Comparison of ENCODE assay signal across 11 mouse cellular contexts in genomic region chr2:165113733-165114132, GRCm38 (mm10). TPM values are rescaled to one million over a fixed set of nuclear protein-coding genes. Genes with fewer than 3 reads are reported as not detected.
DNase-seq lines count a peak whose midpoint lies in the region; ATAC-seq and TF ChIP-seq lines count a peak whose summit lies in the region.
"Had no signal": no experiment of that assay in that cellular context is flagged by ENCODE, and none has a peak within 500 bp of the region (broad histone marks: within the 10 kb centered on the region; RNA-seq: fewer than 3 reads in every experiment).

No protein-coding gene starts in this region.

- DNase-seq in lung, embryonic 14.5 days = peak; percentile 76
- no peak for DNase-seq in lung, postnatal 36 days
- DNase-seq in embryo, embryonic 10 days (ENCODE audit: low spot score) = peak; percentile 79
- DNase-seq in induced T-regulatory cell, adult 2 months (ENCODE audit: low read depth) = peak; percentile 27
- DNase-seq in retina, postnatal 1 day = peak; percentile 81
- no peak for DNase-seq in frontal cortex, postnatal 36 days (ENCODE audit: low spot score in 2 of 2)
- no peak for DNase-seq in adrenal gland, adult (ENCODE audit: inconsistent age in 2 of 2, low spot score in 1 of 2)
- DNase-seq in adrenal gland, adult 18-20 months (ENCODE audit: low spot score in 2 of 2) = no peak

- no peak overlapping the region for H3K4me2 ChIP-seq in lung, embryonic 14.5 days
- H3K4me2 ChIP-seq: heart, embryonic 12.5 days had no signal

- ATAC-seq in lung, embryonic 14.5 days (ENCODE audit: insufficient read depth) = peak; percentile 59

- no peaks in the 10 kb centered on the region for H3K36me3 ChIP-seq in lung, embryonic 14.5 days (ENCODE audit: insufficient read depth)
- H3K36me3 ChIP-seq: heart, embryonic 12.5 days had no signal

- H3K27me3 ChIP-seq in lung, embryonic 14.5 days (ENCODE audit: insufficient read depth, low read length) = peaks cover 92% of the 10 kb centered on the region

- no peak overlapping the region for H3K4me3 ChIP-seq in lung, embryonic 14.5 days (ENCODE audit: low read depth, low read length)
- H3K4me3 ChIP-seq: heart, embryonic 12.5 days had no signal

- no peaks in the 10 kb centered on the region for H3K9me3 ChIP-seq in lung, embryonic 14.5 days (ENCODE audit: low read depth, low read length)
- H3K9me3 ChIP-seq: heart, embryonic 12.5 days had no signal

- no peak for TF ChIP-seq CTCF in lung, embryonic 14.5 days (IDR thresholded peaks at IDR 0.05; ENCODE audit: low read depth)

- H3K27ac ChIP-seq in lung, embryonic 14.5 days (ENCODE audit: low read depth) = no peak overlapping the region

- H3K4me1 ChIP-seq in lung, embryonic 14.5 days (ENCODE audit: insufficient read depth) = no peaks in the 10 kb centered on the region
- H3K4me1 ChIP-seq: heart, embryonic 12.5 days had no signal

- H3K9ac ChIP-seq in lung, embryonic 14.5 days = no peak overlapping the region
- H3K9ac ChIP-seq: heart, embryonic 12.5 days had no signal

- WGBS in lung, embryonic 14.5 days = 14% methylated on average over 11 of the region's 11 CpGs

RNA-seq across cellular contexts. Expression of gene 1700025C18Rik, which starts 23.2 kb away (rescaled TPM):
- polyA plus RNA-seq in lung, embryonic 14.5 days (2014; fragmentation: Nextera tagmentation; extraction: Ambion mirVana) = not detected in 2 replicates
- not detected for total RNA-seq in adrenal gland, adult 18-20 months (2021)
- total RNA-seq: left cerebral cortex, postnatal 10 days; neutrophil, adult 5-6 weeks had no signal
- polyA plus RNA-seq: heart, embryonic 12.5 days had no signal

RNA-seq across cellular contexts. Expression of gene Cd40, which starts 58.3 kb away (rescaled TPM):
- 20.3 and 22.1 TPM in 2 replicates for polyA plus RNA-seq in lung, embryonic 14.5 days (2014; fragmentation: Nextera tagmentation; extraction: Ambion mirVana)
- 1 to 10 TPM; 1.9 to 2.2 TPM for total RNA-seq in adrenal gland, adult 18-20 months (2021)

Comparison
In these comparisons a context has a peak if more than half of its experiments do, and no peak if none do; other contexts are left out.
1. DNase-seq: peak in lung, embryonic 14.5 days (single experiment), embryo, embryonic 10 days (single experiment), induced T-regulatory cell, adult 2 months (single experiment) and retina, postnatal 1 day (single experiment); none in lung, postnatal 36 days (single experiment), frontal cortex, postnatal 36 days (0 of 2), adrenal gland, adult (0 of 2) and adrenal gland, adult 18-20 months (0 of 2).